Mouse (Mus musculus) stomach, embryonic 14.5 days (tissue): Measurements from ENCODE around the gene Rab1b. TPM values are rescaled to one million over a fixed set of nuclear protein-coding genes. Genes with fewer than 3 reads are reported as not detected.
A peak's percentile ranks its signal among the peaks of the same experiment; 100 is the strongest.
"Not testable (repeated sequence)": the region's sequence is repeated elsewhere in the genome, so short reads cannot be mapped to it uniquely, and the experiment has no call there.

Source experiments
- ATAC-seq: fragments of 200-750 bp; cut with Nextera tagmentation; 2 replicates; pipeline ENCODE4 v1.8.0; 2017; ENCODE audit warnings: low read depth, moderate TSS enrichment; ENCODE audit not compliant: insufficient number of reproducible peaks, insufficient read depth, low FRiP score
- H3K27ac ChIP-seq: fragments of 300-500 bp; sonication (generic); 2 replicates; pipeline ENCODE4 v1.5.1; 2014; ENCODE audit warnings: mild to moderate bottlenecking, low read length, moderate library complexity, mixed read lengths
- H3K27me3 ChIP-seq: fragments of 300-500 bp; sonication (generic); 2 replicates; pipeline ENCODE4 v1.6.1; 2014; ENCODE audit warnings: low read length, control low read depth, mixed read lengths; ENCODE audit not compliant: control insufficient read depth, insufficient read depth
- H3K36me3 ChIP-seq: fragments of 300-500 bp; sonication (generic); 2 replicates; pipeline ENCODE4 v1.6.1; 2014; ENCODE audit warnings: mild to moderate bottlenecking, control low read depth, low read length, moderate library complexity, mixed read lengths; ENCODE audit not compliant: control insufficient read depth, insufficient read depth
- H3K4me1 ChIP-seq: fragments of 300-500 bp; sonication (generic); 2 replicates; pipeline ENCODE4 v1.6.1; 2014; ENCODE audit warnings: low read length, control low read depth, mixed read lengths; ENCODE audit not compliant: control insufficient read depth, insufficient read depth
- H3K4me2 ChIP-seq: fragments of 300-500 bp; sonication (generic); replicated peaks from 2 replicates; pipeline ENCODE4 v1.6.1; 2014; ENCODE audit warnings: low read depth, low read length, control low read depth
- H3K4me3 ChIP-seq: fragments of 300-500 bp; sonication (generic); 2 replicates; pipeline ENCODE4 v1.5.1; 2014; ENCODE audit warnings: low read depth, low read length, control low read depth
- H3K9ac ChIP-seq: fragments of 300-500 bp; sonication (generic); replicated peaks from 2 replicates; pipeline ENCODE4 v1.6.1; 2014; ENCODE audit warnings: low read depth, mild to moderate bottlenecking, control low read depth, low read length, moderate library complexity, mixed read lengths
- H3K9me3 ChIP-seq: fragments of 300-500 bp; sonication (generic); 2 replicates; pipeline ENCODE4 v1.6.1; 2016; ENCODE audit warnings: low read depth, low read length, control low read depth; ENCODE audit not compliant: control insufficient read depth
- WGBS: fragments of 180-500 bp; shearing (Covaris S2); extraction: QIAGEN DNeasy Blood & Tissue Kit; methylation state at CpG from one replicate; pipeline ENCODE4 v1.1.7; 2014; 5-methylcytosine and 5-hydroxymethylcytosine counted together
- polyA plus RNA-seq: library from polyadenylated mRNA; unstranded; fragments of >200 nt; fragmentation: Nextera tagmentation; extraction: Ambion mirVana; gene quantifications from 2 replicates; pipeline ENCODE4 v1.2.1, GENCODE M21; 2014

Gene Rab1b
- polyA plus RNA-seq, 1 experiment from 2014 or later = 253 TPM

- H3K4me1 ChIP-seq = peaks cover 29% of the 10 kb centered on the region
- peaks cover 36% of the 10 kb centered on the region for H3K36me3 ChIP-seq
- no peak overlapping the region for H3K9ac ChIP-seq
- no peak overlapping the region for H3K4me3 ChIP-seq
- H3K4me2 ChIP-seq = 0 out of 2 replicates have a peak overlapping the region, but pooled peaks have one; percentile 1
- H3K27me3 ChIP-seq = no peaks in the 10 kb centered on the region
- H3K27ac ChIP-seq = no peak overlapping the region
- no peaks in the 10 kb centered on the region for H3K9me3 ChIP-seq
- peak; percentile 65 for ATAC-seq
- WGBS = 1% methylated on average over 21 of the region's 21 CpGs
Observed at GRCm38 (mm10) chr19:5094243-5094632, 12.6 kb downstream of the Rab1b start.

GRCm38 (mm10) chr19:5093481-5094242, 13.2 kb downstream of the Rab1b start:
- no peak overlapping the region for H3K27ac ChIP-seq
- no peak overlapping the region for H3K9ac ChIP-seq
- peaks cover 35% of the 10 kb centered on the region for H3K36me3 ChIP-seq
- 71% methylated on average over 12 of the region's 12 CpGs for WGBS
- no peaks in the 10 kb centered on the region for H3K9me3 ChIP-seq
- no peak overlapping the region for H3K4me3 ChIP-seq
- no peaks in the 10 kb centered on the region for H3K27me3 ChIP-seq
- no peak overlapping the region for H3K4me2 ChIP-seq
- no peak for ATAC-seq
- peaks cover 30% of the 10 kb centered on the region for H3K4me1 ChIP-seq

GRCm38 (mm10) chr19:5092083-5092482, 14.8 kb downstream of the Rab1b start:
- no peaks in the 10 kb centered on the region for H3K27me3 ChIP-seq

GRCm38 (mm10) chr19:5089324-5089723, 17.5 kb downstream of the Rab1b start:
- WGBS = 90% methylated on average over 4 of the region's 4 CpGs
- Histone ChIP-seq H3K4me1 (peaks cover 22% of the 10 kb centered on the region), H3K4me3 (peak overlapping the region; percentile 83)

More at GRCm38 (mm10) chr19:5092083-5092482, 14.8 kb downstream of the Rab1b start:
- Histone ChIP-seq H3K4me2 (no peak overlapping the region), H3K9ac (no peak overlapping the region), H3K27ac (no peak overlapping the region), H3K4me1 (peaks cover 25% of the 10 kb centered on the region), H3K9me3 (no peaks in the 10 kb centered on the region), H3K4me3 (no peak overlapping the region), H3K36me3 (peaks cover 35% of the 10 kb centered on the region)
- no peak for ATAC-seq
- WGBS = 87% methylated on average over 10 of the region's 10 CpGs

GRCm38 (mm10) chr19:5087884-5088728, 18.8 kb downstream of the Rab1b start, which contains the start of gene Yif1a:
Gene Yif1a (plus strand): TSS chr19:5088538.
- H3K27ac ChIP-seq = peak within 1 kb of the TSS; percentile 41; the same call in 1 of the 2 replicates
- peaks cover 19% of the 10 kb centered on the region for H3K4me1 ChIP-seq
- WGBS = under 1% methylated on average over 58 of the region's 58 CpGs
- peak within 1 kb of the TSS; percentile 69 for H3K9ac ChIP-seq
- peaks cover 27% of the 10 kb centered on the region for H3K27me3 ChIP-seq
- peak within 1 kb of the TSS; percentile 83 for H3K4me3 ChIP-seq
- H3K4me2 ChIP-seq = peak within 1 kb of the TSS; percentile 71
- ATAC-seq = peak; percentile 92
- H3K36me3 ChIP-seq = peaks cover 29% of the 10 kb centered on the region; the same call in 1 of the 2 replicates
- H3K9me3 ChIP-seq = no peaks in the 10 kb centered on the region

More at GRCm38 (mm10) chr19:5089324-5089723, 17.5 kb downstream of the Rab1b start:
- Histone ChIP-seq H3K4me2 (peak overlapping the region; percentile 71), H3K9me3 (no peaks in the 10 kb centered on the region), H3K36me3 (peaks cover 35% of the 10 kb centered on the region), H3K9ac (0 out of 2 replicates have a peak overlapping the region, but pooled peaks have one; percentile 69), H3K27me3 (peaks cover 17% of the 10 kb centered on the region), H3K27ac (no peak overlapping the region)
- no peak for ATAC-seq

GRCm38 (mm10) chr19:5086533-5086932, 20.3 kb downstream of the Rab1b start:
- not testable (repeated sequence) for ATAC-seq, H3K27ac ChIP-seq, H3K4me3 ChIP-seq, H3K9me3 ChIP-seq, H3K9ac ChIP-seq, H3K4me2 ChIP-seq
- 59% methylated on average over 4 of the region's 4 CpGs for WGBS
- peaks cover 37% of the 10 kb centered on the region for H3K27me3 ChIP-seq
- peaks cover 19% of the 10 kb centered on the region; the same call in 1 of the 2 replicates for H3K36me3 ChIP-seq
- H3K4me1 ChIP-seq = peaks cover 19% of the 10 kb centered on the region

- H3K4me2 ChIP-seq = peak within 1 kb of the TSS; percentile 70
- WGBS = under 1% methylated on average over 67 of the region's 69 CpGs
- no peaks in the 10 kb centered on the region for H3K9me3 ChIP-seq
- H3K4me3 ChIP-seq = peak within 1 kb of the TSS; percentile 39
- H3K27me3 ChIP-seq = peaks cover 41% of the 10 kb centered on the region
- H3K27ac ChIP-seq = peak within 1 kb of the TSS; percentile 15; the same call in 1 of the 2 replicates
- H3K9ac ChIP-seq = peak within 1 kb of the TSS; percentile 21; the same call in 1 of the 2 replicates
- H3K36me3 ChIP-seq = peaks cover 7% of the 10 kb centered on the region; the same call in 1 of the 2 replicates
- ATAC-seq = no peak
- H3K4me1 ChIP-seq = peaks cover 19% of the 10 kb centered on the region
Observed at GRCm38 (mm10) chr19:5085145-5085863, 21.6 kb downstream of the Rab1b start, which contains the start of gene Tmem151a. Gene Tmem151a (minus strand): TSS chr19:5085531.
